Mouse (Mus musculus) limb, embryonic 13.5 days (tissue): ENCODE measurements around the gene Ovol3. TPM values are rescaled to one million over a fixed set of nuclear protein-coding genes. Genes with fewer than 3 reads are reported as not detected.
"Not testable (repeated sequence)": the region's sequence is repeated elsewhere in the genome, so short reads cannot be mapped to it uniquely, and the experiment has no call there.

Source experiments
- ATAC-seq: fragments of 200-750 bp; cut with Nextera tagmentation; 2 replicates; pipeline ENCODE4 v1.8.0; 2017; ENCODE audit warnings: low read depth, moderate number of reproducible peaks, moderate TSS enrichment; ENCODE audit not compliant: low FRiP score
- H3K27ac ChIP-seq: fragments of 300-500 bp; sonication (generic); 2 replicates; pipeline ENCODE4 v1.5.1; 2015; ENCODE audit warnings: inconsistent platforms, mild to moderate bottlenecking, moderate library complexity
- H3K27me3 ChIP-seq: fragments of 300-500 bp; sonication (generic); 2 replicates; pipeline ENCODE4 v1.6.1; 2015; ENCODE audit warnings: mild to moderate bottlenecking, inconsistent platforms
- H3K36me3 ChIP-seq: fragments of 300-500 bp; sonication (generic); 2 replicates; pipeline ENCODE4 v1.6.1; 2015; ENCODE audit warnings: inconsistent platforms, mild to moderate bottlenecking, moderate library complexity
- H3K4me1 ChIP-seq: fragments of 300-500 bp; sonication (generic); 2 replicates; pipeline ENCODE4 v1.6.1; 2015; ENCODE audit warnings: inconsistent platforms
- H3K4me2 ChIP-seq: fragments of 300-500 bp; sonication (generic); replicated peaks from 2 replicates; pipeline ENCODE4 v1.6.1; 2015; ENCODE audit warnings: inconsistent platforms, mild to moderate bottlenecking, moderate library complexity
- H3K4me3 ChIP-seq: fragments of 300-500 bp; sonication (generic); 2 replicates; pipeline ENCODE4 v1.5.1; 2015; ENCODE audit warnings: moderate library complexity, mild to moderate bottlenecking, inconsistent platforms
- H3K9ac ChIP-seq: fragments of 300-500 bp; sonication (generic); 2 replicates; pipeline ENCODE4 v1.6.1; 2015; ENCODE audit warnings: mild to moderate bottlenecking, inconsistent platforms
- H3K9me3 ChIP-seq: fragments of 300-500 bp; sonication (generic); 2 replicates; pipeline ENCODE4 v1.6.1; 2016; ENCODE audit warnings: inconsistent platforms
- WGBS: fragments of 180-500 bp; shearing (Covaris S2); methylation state at CpG from one replicate; pipeline ENCODE4 v1.1.7; 2015; 5-methylcytosine and 5-hydroxymethylcytosine counted together
- polyA plus RNA-seq: library from polyadenylated mRNA; unstranded; fragments of >200 nt; fragmentation: Nextera tagmentation; extraction: Ambion mirVana; gene quantifications from 2 replicates; pipeline ENCODE4 v1.2.1, GENCODE M21; 2015

Gene Ovol3
- polyA plus RNA-seq, 1 experiment from 2014 or later: 0.28 TPM

- Histone ChIP-seq H3K4me3 (no peak overlapping the region), H3K9me3 (no peaks in the 10 kb centered on the region), H3K27ac (no peak overlapping the region), H3K9ac (no peak overlapping the region), H3K36me3 (peaks cover 41% of the 10 kb centered on the region), H3K4me1 (peaks cover 4% of the 10 kb centered on the region; the same call in 1 of the 2 replicates), H3K4me2 (no peak overlapping the region), H3K27me3 (no peaks in the 10 kb centered on the region)
- 83% methylated on average over 3 of the region's 3 CpGs for WGBS
- no peak for ATAC-seq
These were observed 14.1 kb downstream of the Ovol3 start for GRCm38 (mm10) chr7:30221433-30221832.

GRCm38 (mm10) chr7:30220008-30220356 lies 15.5 kb downstream of the Ovol3 start:
- Histone ChIP-seq H3K36me3 (peaks cover 26% of the 10 kb centered on the region), H3K9ac (peak overlapping the region; percentile 65), H3K27ac (no peak overlapping the region), H3K4me2 (peak overlapping the region; percentile 90), H3K4me3 (peak overlapping the region; percentile 50), H3K27me3 (no peaks in the 10 kb centered on the region), H3K4me1 (peaks cover 4% of the 10 kb centered on the region; the same call in 1 of the 2 replicates), H3K9me3 (no peaks in the 10 kb centered on the region)
- 15% methylated on average over 11 of the region's 11 CpGs for WGBS
- no peak for ATAC-seq

GRCm38 (mm10) chr7:30219293-30220007 lies 16.1 kb downstream of the Ovol3 start:
- Histone ChIP-seq H3K4me1 (peaks cover 4% of the 10 kb centered on the region; the same call in 1 of the 2 replicates), H3K9ac (peak overlapping the region; percentile 65), H3K4me2 (peak overlapping the region; percentile 90), H3K9me3 (no peaks in the 10 kb centered on the region), H3K36me3 (peaks cover 21% of the 10 kb centered on the region), H3K27ac (no peak overlapping the region; the same call in 1 of the 2 replicates), H3K27me3 (no peaks in the 10 kb centered on the region), H3K4me3 (peak overlapping the region; percentile 50)
- WGBS: 3% methylated on average over 16 of the region's 16 CpGs
- peak; percentile 74; the same call in 1 of the 2 replicates for ATAC-seq

- Histone ChIP-seq H3K9ac (no peak overlapping the region), H3K9me3 (no peaks in the 10 kb centered on the region), H3K36me3 (peaks cover 2% of the 10 kb centered on the region; the same call in 1 of the 2 replicates), H3K27me3 (no peaks in the 10 kb centered on the region), H3K4me3 (no peak overlapping the region), H3K27ac (no peak overlapping the region), H3K4me2 (no peak overlapping the region), H3K4me1 (peaks cover 4% of the 10 kb centered on the region; the same call in 1 of the 2 replicates)
- 85% methylated on average over 2 of the region's 2 CpGs for WGBS
- no peak for ATAC-seq
These were observed 18.2 kb downstream of the Ovol3 start for GRCm38 (mm10) chr7:30217277-30217676.

- H3K27me3 ChIP-seq: no peaks in the 10 kb centered on the region
- peak overlapping the region; percentile 24 for H3K4me3 ChIP-seq
- H3K9ac ChIP-seq: peak overlapping the region; percentile 19; the same call in 1 of the 2 replicates
- 1% methylated on average over 15 of the region's 16 CpGs for WGBS
- ATAC-seq: peak; percentile 55; the same call in 1 of the 2 replicates
- H3K4me1 ChIP-seq: peaks cover 4% of the 10 kb centered on the region; the same call in 1 of the 2 replicates
- no peaks in the 10 kb centered on the region for H3K9me3 ChIP-seq
- peak overlapping the region; percentile 60 for H3K4me2 ChIP-seq
- no peak overlapping the region for H3K27ac ChIP-seq
- no peaks in the 10 kb centered on the region for H3K36me3 ChIP-seq
These were observed 18.8 kb downstream of the Ovol3 start for GRCm38 (mm10) chr7:30216723-30217151.

GRCm38 (mm10) chr7:30215875-30216274 lies 19.6 kb downstream of the Ovol3 start:
- no peak for ATAC-seq
- WGBS: 84% methylated on average over 3 of the region's 3 CpGs
- H3K4me3 ChIP-seq: no peak overlapping the region
- no peaks in the 10 kb centered on the region for H3K36me3 ChIP-seq
- no peak overlapping the region for H3K27ac ChIP-seq
- H3K27me3 ChIP-seq: no peaks in the 10 kb centered on the region
- H3K9ac ChIP-seq: no peak overlapping the region
- H3K9me3 ChIP-seq: no peaks in the 10 kb centered on the region
- peaks cover 4% of the 10 kb centered on the region; the same call in 1 of the 2 replicates for H3K4me1 ChIP-seq
- H3K4me2 ChIP-seq: no peak overlapping the region

GRCm38 (mm10) chr7:30213881-30214280 lies 21.6 kb downstream of the Ovol3 start:
- WGBS: 90% methylated on average over 3 of the region's 3 CpGs
- no peaks in the 10 kb centered on the region for H3K36me3 ChIP-seq
- H3K4me1 ChIP-seq: no peaks in the 10 kb centered on the region
- H3K9ac ChIP-seq: no peak overlapping the region
- no peak overlapping the region for H3K4me3 ChIP-seq
- ATAC-seq: no peak
- H3K27ac ChIP-seq: no peak overlapping the region
- no peak overlapping the region for H3K4me2 ChIP-seq
- no peaks in the 10 kb centered on the region for H3K9me3 ChIP-seq
- no peaks in the 10 kb centered on the region for H3K27me3 ChIP-seq

- 34% methylated on average over 4 of the region's 4 CpGs for WGBS
- Histone ChIP-seq H3K27me3 (no peaks in the 10 kb centered on the region), H3K4me1 (no peaks in the 10 kb centered on the region), H3K36me3 (no peaks in the 10 kb centered on the region), H3K9ac (no peak overlapping the region), H3K4me3 (no peak overlapping the region), H3K4me2 (no peak overlapping the region), H3K9me3 (no peaks in the 10 kb centered on the region), H3K27ac (no peak overlapping the region)
- ATAC-seq: no peak
These were observed 24.5 kb downstream of the Ovol3 start for GRCm38 (mm10) chr7:30211025-30211424.

GRCm38 (mm10) chr7:30206364-30206763 lies 29.2 kb downstream of the Ovol3 start:
- 57% methylated on average over 5 of the region's 5 CpGs for WGBS

GRCm38 (mm10) chr7:30205383-30205782 lies 30.1 kb downstream of the Ovol3 start:
- H3K9ac ChIP-seq: no peak overlapping the region
- H3K27me3 ChIP-seq: no peaks in the 10 kb centered on the region
- H3K9me3 ChIP-seq: no peaks in the 10 kb centered on the region
- H3K4me1 ChIP-seq: peaks cover 10% of the 10 kb centered on the region
- ATAC-seq: no peak
- no peak overlapping the region for H3K4me2 ChIP-seq
- no peak overlapping the region for H3K4me3 ChIP-seq
- no peaks in the 10 kb centered on the region for H3K36me3 ChIP-seq
- WGBS: 5% methylated on average over 2 of the region's 2 CpGs
- H3K27ac ChIP-seq: no peak overlapping the region

More at GRCm38 (mm10) chr7:30206364-30206763, 29.2 kb downstream of the Ovol3 start:
- not testable (repeated sequence) for H3K9me3 ChIP-seq, H3K36me3 ChIP-seq, H3K27me3 ChIP-seq, H3K4me2 ChIP-seq, H3K27ac ChIP-seq, H3K9ac ChIP-seq, ATAC-seq, H3K4me3 ChIP-seq, H3K4me1 ChIP-seq

GRCm38 (mm10) chr7:30204380-30204779 lies 31.1 kb downstream of the Ovol3 start:
- ATAC-seq: no peak
- Histone ChIP-seq H3K27me3 (no peaks in the 10 kb centered on the region), H3K36me3 (no peaks in the 10 kb centered on the region), H3K4me3 (no peak overlapping the region), H3K9me3 (no peaks in the 10 kb centered on the region), H3K9ac (no peak overlapping the region), H3K4me1 (peaks cover 20% of the 10 kb centered on the region), H3K27ac (no peak overlapping the region), H3K4me2 (no peak overlapping the region)
- 53% methylated on average over 8 of the region's 8 CpGs for WGBS

GRCm38 (mm10) chr7:30202895-30203690 lies 32.4 kb downstream of the Ovol3 start:
- no peak overlapping the region for H3K4me3 ChIP-seq
- H3K9ac ChIP-seq: no peak overlapping the region
- H3K27ac ChIP-seq: no peak overlapping the region
- 87% methylated on average over 11 of the region's 11 CpGs for WGBS
- no peak overlapping the region for H3K4me2 ChIP-seq
- no peaks in the 10 kb centered on the region for H3K36me3 ChIP-seq
- no peak for ATAC-seq
- H3K27me3 ChIP-seq: no peaks in the 10 kb centered on the region
- H3K9me3 ChIP-seq: no peaks in the 10 kb centered on the region
- peaks cover 27% of the 10 kb centered on the region for H3K4me1 ChIP-seq
